Mouse (Mus musculus) brain, embryonic 14.5 days (tissue): Measurements from ENCODE around the gene Tcf7l2. TPM values are rescaled to one million over a fixed set of nuclear protein-coding genes. Genes with fewer than 3 reads are reported as not detected.

Experiments used
- DNase-seq: peaks from one replicate; pipeline ENCODE4 v3.0.0-alpha.2; 2011; ENCODE audit warnings: low read depth
- CTCF ChIP-seq: fragments of 200-500 bp; IDR thresholded peaks from 2 replicates; pipeline ENCODE4 v1.5.1; 2012; ENCODE audit warnings: inconsistent platforms, mild to moderate bottlenecking, moderate library complexity, borderline replicate concordance; ENCODE audit not compliant: insufficient read depth, insufficient read length; ENCODE audit errors: extremely low read depth
- POLR2A ChIP-seq: fragments of 200-500 bp; IDR thresholded peaks from 2 replicates; pipeline ENCODE4 v1.6.1; 2012; ENCODE audit warnings: mild to moderate bottlenecking, inconsistent platforms, borderline replicate concordance; ENCODE audit not compliant: poor library complexity, insufficient read depth, insufficient read length, severe bottlenecking; ENCODE audit errors: extremely low read depth
- polyA plus RNA-seq: library from polyadenylated mRNA; depleted of rRNA; stranded (reverse); fragments of >200 nt; gene quantifications from 2 replicates; pipeline ENCODE4 v1.2.3, GENCODE M21; 2012

Tcf7l2 gene
- polyA plus RNA-seq, 1 experiment: 296 TPM

DNA sequence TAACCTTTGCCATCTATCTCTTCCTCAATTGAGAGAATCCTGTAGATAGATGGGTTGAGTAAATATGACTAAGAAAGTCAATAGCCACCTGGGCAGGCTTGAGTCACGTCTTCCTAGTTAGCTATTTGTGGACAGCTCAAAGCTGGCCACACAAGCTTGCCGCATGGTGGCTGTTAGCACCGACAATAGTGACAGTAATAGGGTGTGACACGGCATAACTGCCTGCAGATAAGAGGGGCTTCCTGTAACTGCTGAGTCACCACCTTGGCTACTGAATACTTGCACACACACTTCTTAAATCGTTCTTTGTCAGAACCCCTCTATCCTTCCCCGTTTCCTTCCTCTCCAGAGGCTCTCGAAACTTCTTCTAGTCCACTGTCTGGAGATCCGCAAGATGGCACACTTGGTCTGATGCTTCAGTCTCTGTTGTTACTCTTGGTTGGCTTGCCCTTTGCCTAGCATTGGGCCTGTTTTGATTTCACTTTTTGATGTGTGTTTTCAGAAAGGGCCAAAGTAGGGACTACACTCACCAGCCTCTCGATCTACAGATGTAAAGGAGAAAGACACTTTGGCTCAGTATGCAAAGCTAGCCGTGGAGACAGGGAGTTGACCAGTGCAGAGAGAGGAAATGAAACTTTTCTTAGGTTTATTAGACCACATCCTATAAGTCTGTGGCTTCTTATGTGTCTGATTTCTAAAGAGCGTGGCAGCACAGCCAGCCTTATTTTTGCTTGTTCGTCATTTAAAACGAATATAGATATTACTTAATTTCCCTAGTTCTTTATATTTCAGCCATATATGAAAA lies 124.4 kb downstream of the Tcf7l2 start:
- no peak for DNase-seq
- TF ChIP-seq CTCF (no peak), POLR2A (no peak)

GRCm38 (mm10) chr19:55867255-55867654 lies 125.6 kb downstream of the Tcf7l2 start:
- no peak for TF ChIP-seq POLR2A
- TF ChIP-seq CTCF: no peak

GRCm38 (mm10) chr19:55867905-55868304 lies 126.3 kb downstream of the Tcf7l2 start:
- no peak for TF ChIP-seq CTCF
- TF ChIP-seq POLR2A: no peak
- no peak for DNase-seq

More at GRCm38 (mm10) chr19:55867255-55867654, 125.6 kb downstream of the Tcf7l2 start:
- DNase-seq: no peak

DNA sequence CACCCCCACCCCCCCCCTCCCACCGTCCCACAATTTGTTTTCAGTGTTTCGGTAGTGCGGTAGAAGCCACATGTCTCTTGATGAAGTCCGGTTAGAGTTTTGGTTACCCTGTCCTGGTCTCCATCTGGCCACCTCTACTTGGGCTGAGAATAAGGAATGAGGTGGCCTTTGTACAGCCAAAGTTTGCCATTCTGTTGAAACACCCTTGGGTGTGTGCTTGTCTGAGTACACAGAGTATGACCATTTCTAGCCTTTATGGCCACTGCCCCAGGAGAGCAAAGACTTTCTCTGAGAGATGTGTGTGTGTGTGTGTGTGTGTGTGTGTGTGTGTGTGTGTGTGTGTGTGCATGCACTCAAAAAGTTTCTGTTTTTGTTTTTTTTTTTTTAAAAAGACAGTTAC lies 127.0 kb downstream of the Tcf7l2 start:
- no peak for DNase-seq
- TF ChIP-seq POLR2A (no peak), CTCF (no peak)

DNA sequence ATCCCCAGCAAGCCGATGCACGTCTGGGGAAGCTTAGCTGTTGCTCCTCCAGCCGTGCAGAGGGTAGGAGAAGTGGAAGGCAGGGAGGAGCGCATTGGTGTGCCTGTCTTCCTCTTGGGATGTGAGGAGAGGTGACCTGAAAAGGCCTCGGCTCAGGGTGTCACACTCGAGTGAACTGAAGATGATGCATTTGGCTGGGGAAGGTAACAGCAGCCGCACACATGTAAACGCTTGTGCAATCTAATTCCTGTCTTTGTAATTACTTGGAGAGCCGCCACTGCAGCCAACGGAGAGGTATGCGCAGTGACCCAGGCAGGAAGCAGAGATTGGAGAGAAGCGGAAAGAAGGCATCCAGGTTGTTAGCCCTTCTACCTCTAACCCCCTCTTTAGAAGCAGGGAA lies 129.2 kb downstream of the Tcf7l2 start:
- DNase-seq: no peak
- no peak for TF ChIP-seq POLR2A
- no peak for TF ChIP-seq CTCF

DNA sequence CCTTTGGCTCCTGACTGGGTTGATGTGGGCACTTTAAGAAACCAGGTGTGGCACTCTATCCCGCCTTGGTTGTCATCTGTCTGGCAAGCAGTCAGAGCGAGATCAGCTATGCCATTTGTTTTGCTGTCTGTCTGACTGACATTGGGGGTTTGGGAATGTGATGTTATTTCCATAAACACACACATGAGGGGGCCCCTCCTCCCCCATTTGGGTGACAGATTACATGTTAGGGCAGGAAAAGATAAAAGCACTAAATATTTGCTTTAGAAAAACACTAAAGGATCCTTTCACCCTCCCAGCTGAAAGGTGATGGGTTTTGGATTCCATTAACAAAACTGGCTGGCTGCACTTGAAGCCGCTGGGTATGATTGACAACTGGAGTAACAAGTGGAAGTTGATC lies 129.9 kb downstream of the Tcf7l2 start:
- no peak for DNase-seq
- no peak for TF ChIP-seq CTCF
- TF ChIP-seq POLR2A: no peak

DNA sequence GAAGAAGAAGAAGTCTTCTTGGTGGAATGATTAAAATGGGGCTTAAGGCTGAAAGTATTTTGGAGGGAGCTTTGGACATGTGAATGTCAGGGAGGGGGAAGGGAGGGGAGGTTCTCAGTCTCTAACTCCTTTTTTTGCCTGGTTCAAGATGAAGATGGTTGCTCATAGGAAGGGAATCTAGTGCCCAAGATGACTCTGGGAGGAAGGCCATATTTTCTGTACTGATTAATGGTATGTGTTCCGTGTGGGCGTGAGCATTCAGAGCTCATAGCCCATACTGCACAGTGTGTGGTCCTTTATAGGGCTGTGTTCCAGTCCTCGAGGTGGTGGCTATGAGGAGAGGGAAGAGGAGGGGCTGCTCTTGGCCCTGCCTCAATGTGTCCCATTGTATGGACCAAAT lies 131.6 kb downstream of the Tcf7l2 start:
- no peak for DNase-seq
- TF ChIP-seq POLR2A: no peak
- no peak for TF ChIP-seq CTCF

DNA sequence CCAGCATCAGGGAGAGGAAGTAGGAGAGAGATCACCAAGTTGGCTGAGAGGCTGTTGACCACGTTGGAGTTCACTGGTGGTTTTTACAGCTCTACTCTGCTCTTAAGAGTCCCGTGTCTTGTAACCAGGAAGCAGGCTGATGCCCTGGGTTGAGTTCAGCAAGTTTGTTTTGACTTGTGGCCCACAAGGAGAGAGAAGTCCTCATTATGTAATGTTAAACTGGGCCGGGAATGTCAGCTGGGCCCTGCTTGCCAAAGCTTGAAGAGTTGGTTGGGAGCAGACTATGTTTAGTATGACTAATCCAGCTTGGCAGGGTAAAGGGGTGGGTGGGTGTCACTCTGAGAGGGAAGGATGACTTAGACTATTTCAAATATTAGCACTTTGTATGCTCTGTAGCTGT lies 134.9 kb downstream of the Tcf7l2 start:
- TF ChIP-seq POLR2A (no peak), CTCF (no peak)
- DNase-seq: no peak

DNA sequence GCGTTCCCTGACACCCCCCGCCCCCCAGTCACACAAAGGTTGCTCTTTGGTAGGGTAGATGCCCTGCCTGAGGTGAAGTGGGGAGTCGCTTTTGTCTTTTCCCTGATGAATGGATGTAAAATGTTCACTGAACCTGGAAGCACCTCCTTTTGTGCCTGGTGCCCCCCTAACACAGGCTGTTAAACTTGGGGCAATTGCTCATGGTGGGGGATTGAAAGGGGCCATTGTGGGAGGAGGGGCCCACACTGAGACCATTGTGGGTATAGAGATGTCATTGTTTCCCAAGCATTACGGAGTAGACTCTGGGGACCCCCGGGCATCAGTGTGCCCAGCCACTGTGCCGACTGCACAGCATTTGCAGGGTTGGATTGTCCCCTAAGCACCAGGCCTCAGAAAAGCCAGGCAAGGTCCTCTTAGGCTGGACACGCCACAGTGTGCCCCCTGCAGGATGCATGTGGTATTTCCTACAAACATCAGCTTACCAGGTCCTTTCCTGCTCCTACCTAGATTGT lies 135.8 kb downstream of the Tcf7l2 start:
- DNase-seq: peak; percentile 87
- TF ChIP-seq POLR2A (no peak), CTCF (peak; percentile 85)

- no peak for TF ChIP-seq POLR2A
- TF ChIP-seq CTCF: no peak
Measured at GRCm38 (mm10) chr19:55880664-55881359, 139.2 kb downstream of the Tcf7l2 start.

DNA sequence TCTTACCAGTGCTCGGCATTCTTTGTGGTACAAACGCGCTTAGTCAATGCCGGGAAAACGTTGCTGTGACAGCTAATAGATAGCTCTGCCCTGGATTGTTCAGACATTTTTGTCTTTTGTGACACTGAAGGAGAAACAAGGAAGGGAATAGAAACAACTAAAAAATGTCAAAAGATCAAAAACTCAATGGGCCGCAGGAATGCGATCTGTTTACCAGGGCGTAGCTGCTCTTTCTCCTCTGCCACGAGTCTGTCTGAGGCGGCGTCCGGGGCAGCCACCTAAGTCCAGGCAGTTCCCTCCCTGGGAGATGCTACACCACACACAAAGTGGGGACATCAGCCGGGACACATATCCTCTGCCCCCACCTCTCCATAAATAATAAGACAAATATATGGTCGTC lies 144.9 kb downstream of the Tcf7l2 start:
- no peak for TF ChIP-seq CTCF
- TF ChIP-seq POLR2A: no peak

More at GRCm38 (mm10) chr19:55880664-55881359, 139.2 kb downstream of the Tcf7l2 start:
- peak; percentile 93 for DNase-seq

More for the DNA sequence above, 144.9 kb downstream of the Tcf7l2 start:
- no peak for DNase-seq
